Mouse (Mus musculus): ENCODE data around the gene Olfr980. TPM values are rescaled to one million over a fixed set of nuclear protein-coding genes. Genes with fewer than 3 reads are reported as not detected.
"Not testable (repeated sequence)": the region's sequence is repeated elsewhere in the genome, so short reads cannot be mapped to it uniquely, and the experiment has no call there.

Olfr980 gene
- total RNA-seq (2017) = not detected in 2 replicates

- ATAC-seq (replicated peaks in 1 of 2; ENCODE audit: insufficient read depth in 1 of 2, low FRiP score in 2 of 2, low TSS enrichment in 1 of 2, low read depth in 1 of 2, poor library complexity in 2 of 2, severe bottlenecking in 2 of 2) = no peak
Observed at GRCm38 (mm10) chr9:40009482-40009881, at the start of gene Olfr980. Gene Olfr980 (minus strand): TSS chr9:40009582.

- no peak for ATAC-seq (replicated peaks in 1 of 2; ENCODE audit: insufficient read depth in 1 of 2, low FRiP score in 2 of 2, low TSS enrichment in 1 of 2, low read depth in 1 of 2, poor library complexity in 2 of 2, severe bottlenecking in 2 of 2)
Observed at GRCm38 (mm10) chr9:40050138-40050537, 40.8 kb upstream of the Olfr980 start.

GRCm38 (mm10) chr9:40021164-40021563 lies 11.8 kb upstream of the Olfr980 start, which contains the start of gene Olfr981:
Gene Olfr981 (plus strand): TSS chr9:40021464.
- ATAC-seq (replicated peaks in 1 of 2; ENCODE audit: insufficient read depth in 1 of 2, low FRiP score in 2 of 2, low TSS enrichment in 1 of 2, low read depth in 1 of 2, poor library complexity in 2 of 2, severe bottlenecking in 2 of 2) = no peak

GRCm38 (mm10) chr9:40003365-40003764 lies 6.0 kb downstream of the Olfr980 start, which contains the start of gene Olfr979:
Gene Olfr979 (minus strand): TSS chr9:40003465.
- no peak for ATAC-seq (replicated peaks in 1 of 2; ENCODE audit: insufficient read depth in 1 of 2, low FRiP score in 2 of 2, low TSS enrichment in 1 of 2, low read depth in 1 of 2, poor library complexity in 2 of 2, severe bottlenecking in 2 of 2)

GRCm38 (mm10) chr9:39991813-39992212 lies 17.6 kb downstream of the Olfr980 start, which contains the start of gene Olfr978:
Gene Olfr978 (plus strand): TSS chr9:39992113.
- ATAC-seq (replicated peaks in 1 of 2; ENCODE audit: insufficient read depth in 1 of 2, low FRiP score in 2 of 2, low TSS enrichment in 1 of 2, low read depth in 1 of 2, poor library complexity in 2 of 2, severe bottlenecking in 2 of 2) = no peak

GRCm38 (mm10) chr9:39976581-39977145 lies 32.7 kb downstream of the Olfr980 start:
- ATAC-seq (replicated peaks in 1 of 2; ENCODE audit: insufficient read depth in 1 of 2, low FRiP score in 2 of 2, low TSS enrichment in 1 of 2, low read depth in 1 of 2, poor library complexity in 2 of 2, severe bottlenecking in 2 of 2) = not testable (repeated sequence)

- ATAC-seq (replicated peaks in 1 of 2; ENCODE audit: insufficient read depth in 1 of 2, low FRiP score in 2 of 2, low TSS enrichment in 1 of 2, low read depth in 1 of 2, poor library complexity in 2 of 2, severe bottlenecking in 2 of 2) = not testable (repeated sequence)
Observed at GRCm38 (mm10) chr9:39961033-39961432, 48.3 kb downstream of the Olfr980 start, which contains the start of gene Olfr976. Gene Olfr976 (minus strand): TSS chr9:39961133.

Other genes starting within 250 kb of the Olfr980 start
- gene Olfr968, start 226.3 kb downstream of the Olfr980 start, total RNA-seq (2017) = not detected in 2 replicates
- not detected in 2 replicates for gene Olfr969, start 218.6 kb downstream of the Olfr980 start, total RNA-seq (2017)
- not detected in 2 replicates for gene Olfr970, start 200.7 kb downstream of the Olfr980 start, total RNA-seq (2017)
- not detected in 2 replicates for gene Olfr971, start 172.7 kb downstream of the Olfr980 start, total RNA-seq (2017)
- not detected in 2 replicates for gene Olfr972, start 143.2 kb downstream of the Olfr980 start, total RNA-seq (2017)
- gene Olfr229, start 102.2 kb downstream of the Olfr980 start, total RNA-seq (2017) = not detected in 2 replicates
- gene Olfr974, start 72.1 kb downstream of the Olfr980 start, total RNA-seq (2017) = not detected in 2 replicates
- not detected in 2 replicates for gene Olfr975, start 57.5 kb downstream of the Olfr980 start, total RNA-seq (2017)
- not detected in 2 replicates for gene Olfr976, start 48.4 kb downstream of the Olfr980 start, total RNA-seq (2017)
- gene Olfr978, start 17.5 kb downstream of the Olfr980 start, total RNA-seq (2017) = not detected in 2 replicates
- gene Olfr979, start 6.1 kb downstream of the Olfr980 start, total RNA-seq (2017) = not detected in 2 replicates
- gene Olfr981, start 11.9 kb upstream of the Olfr980 start, total RNA-seq (2017) = not detected in 2 replicates
- not detected in 2 replicates for gene Olfr982, start 64.2 kb upstream of the Olfr980 start, total RNA-seq (2017)
- gene Olfr983, start 84.0 kb upstream of the Olfr980 start, total RNA-seq (2017) = not detected in 2 replicates
- not detected in 2 replicates for gene Olfr984, start 104.6 kb upstream of the Olfr980 start, total RNA-seq (2017)
- not detected in 2 replicates for gene Olfr985, start 120.6 kb upstream of the Olfr980 start, total RNA-seq (2017)
- not detected in 2 replicates for gene Tmem225, start 138.5 kb upstream of the Olfr980 start, total RNA-seq (2017)
- not detected in 2 replicates for gene Olfr986, start 171.3 kb upstream of the Olfr980 start, total RNA-seq (2017)
- 5.3 and 5.4 TPM in 2 replicates for gene Zfp202, start 182.7 kb upstream of the Olfr980 start, total RNA-seq (2017)

Measured in hematopoietic stem cell, adult 5-6 weeks (primary cell).